Mouse (Mus musculus) stomach, postnatal 0 days (tissue): ENCODE measurements around the gene Kdm5a.

Experiments
- CTCF ChIP-seq: IDR thresholded peaks from 2 replicates; pipeline ENCODE4 v1.5.1; 2016; ENCODE audit warnings: antibody characterized with exemption, low read depth, mild to moderate bottlenecking, moderate library complexity
- EP300 ChIP-seq: optimal IDR thresholded peaks from 2 replicates; pipeline ENCODE3; 2016; ENCODE audit warnings: antibody characterized with exemption

- TF ChIP-seq EP300, result no peak
- no peak for TF ChIP-seq CTCF
Observed at GRCm38 (mm10) chr6:120489461-120489860, 125.5 kb downstream of the Kdm5a start.
